Mouse (Mus musculus): ENCODE measurements at regions not wholly inside any gene's neighbourhood (a gene's known extent, or its start where the extent isn't known, plus 50 kb on each side); places are given as distances from the start of the nearest gene placed in this dataset.

DNA sequence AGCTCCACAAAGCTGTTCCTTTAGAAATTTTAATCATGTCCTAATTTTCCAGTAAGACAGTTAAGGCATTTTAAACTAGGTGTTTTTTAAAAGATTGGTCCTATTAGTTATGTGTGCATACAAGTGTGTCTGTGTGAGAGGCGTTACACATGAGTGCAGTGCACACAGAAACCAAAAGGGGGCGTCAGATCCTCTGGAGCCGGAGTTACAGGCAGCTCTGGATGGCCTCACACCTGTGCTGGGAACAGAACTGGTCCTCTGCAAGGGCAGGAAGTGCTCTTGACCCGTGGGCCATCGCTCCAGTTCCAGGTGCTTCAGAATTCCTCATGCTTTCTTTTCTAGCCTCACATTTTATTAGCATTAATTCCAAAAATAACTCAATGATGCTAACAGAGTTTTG is 122.3 kb downstream of the Kctd15 start:
- Histone ChIP-seq H3K27ac (ENCODE audit: low read depth, low read length) (no peak overlapping the region), H3K4me2 (replicated peaks; ENCODE audit: low read depth) (no peak overlapping the region), H3K9ac (ENCODE audit: low read depth, low read length) (no peak overlapping the region), H3K27me3 (replicated peaks; ENCODE audit: control insufficient read depth, insufficient read depth, low read length) (no peaks in the 10 kb centered on the region), H3K36me3 (ENCODE audit: control insufficient read depth, insufficient read depth) (no peaks in the 10 kb centered on the region), H3K9me3 (ENCODE audit: control insufficient read depth) (no peaks in the 10 kb centered on the region), H3K4me1 (replicated peaks; ENCODE audit: control insufficient read depth, insufficient read depth, low read length) (no peaks in the 10 kb centered on the region), H3K4me3 (ENCODE audit: low read depth, low read length) (no peak overlapping the region)
- 71% methylated on average over 5 of the region's 5 CpGs for WGBS
- no peak for ATAC-seq
- TF ChIP-seq CTCF (IDR thresholded peaks at IDR 0.05; ENCODE audit: low read depth): no peak

DNA sequence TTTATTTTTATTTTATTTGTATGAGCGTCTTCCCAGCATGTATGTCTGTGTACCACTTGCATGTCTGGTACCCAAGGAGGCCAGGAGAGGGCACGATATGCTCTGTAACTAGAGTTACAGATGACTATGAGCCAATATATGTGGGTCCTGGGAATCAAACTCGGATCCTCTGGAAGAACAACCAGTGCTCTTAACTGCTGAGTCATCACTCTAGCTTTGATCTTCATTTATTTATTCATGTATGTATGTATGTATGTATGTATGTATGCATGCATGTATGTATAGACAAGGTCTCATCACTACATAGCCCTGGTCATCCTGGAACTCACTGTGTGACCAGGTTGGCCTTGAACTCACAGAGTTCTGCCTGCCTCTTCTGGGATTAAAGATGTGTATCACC is 124.9 kb downstream of the Kctd15 start:
- no peak for TF ChIP-seq CTCF (IDR thresholded peaks at IDR 0.05; ENCODE audit: low read depth)
- Histone ChIP-seq H3K4me3 (ENCODE audit: low read depth, low read length) (no peak overlapping the region), H3K4me2 (replicated peaks; ENCODE audit: low read depth) (no peak overlapping the region), H3K9me3 (ENCODE audit: control insufficient read depth) (no peaks in the 10 kb centered on the region), H3K27me3 (replicated peaks; ENCODE audit: control insufficient read depth, insufficient read depth, low read length) (no peaks in the 10 kb centered on the region), H3K9ac (ENCODE audit: low read depth, low read length) (no peak overlapping the region), H3K4me1 (replicated peaks; ENCODE audit: control insufficient read depth, insufficient read depth, low read length) (no peaks in the 10 kb centered on the region), H3K36me3 (ENCODE audit: control insufficient read depth, insufficient read depth) (no peaks in the 10 kb centered on the region), H3K27ac (ENCODE audit: low read depth, low read length) (no peak overlapping the region)
- 83% methylated on average over 3 of the region's 3 CpGs for WGBS
- no peak for ATAC-seq

DNA sequence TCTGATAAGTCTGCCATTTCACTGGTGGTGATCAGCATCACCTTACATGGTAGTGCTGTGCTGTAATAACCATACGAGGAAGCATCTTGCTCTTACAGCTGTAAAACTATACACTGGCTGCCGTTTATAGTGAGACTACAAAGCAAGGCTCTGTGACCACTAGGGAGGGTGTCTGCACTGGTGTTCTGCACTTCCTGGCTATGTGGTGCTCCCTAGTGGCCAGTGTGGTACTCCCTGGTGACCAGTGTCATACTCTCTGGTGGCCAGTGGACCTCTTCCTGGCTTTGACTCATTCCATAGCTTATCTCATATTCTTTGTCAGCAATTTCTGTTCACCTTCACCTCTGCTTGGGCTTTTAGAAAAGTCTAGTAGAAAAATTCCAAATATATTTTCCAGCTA is 114.7 kb upstream of the Lsm14a start:
- Histone ChIP-seq H3K4me3 (ENCODE audit: low read depth, low read length) (no peak overlapping the region), H3K4me1 (replicated peaks; ENCODE audit: control insufficient read depth, insufficient read depth, low read length) (no peaks in the 10 kb centered on the region), H3K36me3 (ENCODE audit: control insufficient read depth, insufficient read depth) (no peaks in the 10 kb centered on the region), H3K9me3 (ENCODE audit: control insufficient read depth) (no peaks in the 10 kb centered on the region), H3K9ac (ENCODE audit: low read depth, low read length) (no peak overlapping the region), H3K27me3 (replicated peaks; ENCODE audit: control insufficient read depth, insufficient read depth, low read length) (no peaks in the 10 kb centered on the region), H3K27ac (ENCODE audit: low read depth, low read length) (no peak overlapping the region), H3K4me2 (replicated peaks; ENCODE audit: low read depth) (no peak overlapping the region)
- TF ChIP-seq CTCF (IDR thresholded peaks at IDR 0.05; ENCODE audit: low read depth): peak; percentile 43
- WGBS: 59% methylated on average over 2 of the region's 2 CpGs
- no peak for ATAC-seq

DNA sequence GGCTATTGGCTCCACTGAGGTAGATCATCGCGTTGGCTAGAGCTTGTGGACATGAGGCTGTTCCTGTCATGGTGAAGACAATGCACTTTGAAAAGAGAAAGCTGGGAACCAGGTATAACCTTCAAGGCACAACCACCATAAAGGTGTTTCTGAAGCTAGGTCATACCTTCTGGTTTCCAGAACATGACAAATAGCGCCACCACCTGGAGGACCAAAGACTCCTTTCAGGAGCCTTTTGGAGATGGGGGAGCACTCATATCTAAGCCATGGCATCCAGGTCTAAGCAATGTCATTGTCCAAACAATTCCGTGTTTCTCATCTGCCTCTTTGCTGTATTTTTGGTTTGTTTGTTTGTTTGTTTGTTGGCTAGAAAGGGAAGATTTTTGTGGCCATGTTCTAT is 113.7 kb upstream of the Lsm14a start:
- no peak for ATAC-seq
- no peaks in the 10 kb centered on the region for H3K27me3 ChIP-seq (replicated peaks; ENCODE audit: control insufficient read depth, insufficient read depth, low read length)
- H3K27ac ChIP-seq (ENCODE audit: low read depth, low read length): no peak overlapping the region
- TF ChIP-seq CTCF (IDR thresholded peaks at IDR 0.05; ENCODE audit: low read depth): no peak
- H3K4me1 ChIP-seq (replicated peaks; ENCODE audit: control insufficient read depth, insufficient read depth, low read length): no peaks in the 10 kb centered on the region
- H3K9ac ChIP-seq (ENCODE audit: low read depth, low read length): no peak overlapping the region
- no peaks in the 10 kb centered on the region for H3K36me3 ChIP-seq (ENCODE audit: control insufficient read depth, insufficient read depth)
- WGBS: 64% methylated on average over 4 of the region's 4 CpGs
- H3K9me3 ChIP-seq (ENCODE audit: control insufficient read depth): no peaks in the 10 kb centered on the region
- no peak overlapping the region for H3K4me2 ChIP-seq (replicated peaks; ENCODE audit: low read depth)
- no peak overlapping the region for H3K4me3 ChIP-seq (ENCODE audit: low read depth, low read length)

DNA sequence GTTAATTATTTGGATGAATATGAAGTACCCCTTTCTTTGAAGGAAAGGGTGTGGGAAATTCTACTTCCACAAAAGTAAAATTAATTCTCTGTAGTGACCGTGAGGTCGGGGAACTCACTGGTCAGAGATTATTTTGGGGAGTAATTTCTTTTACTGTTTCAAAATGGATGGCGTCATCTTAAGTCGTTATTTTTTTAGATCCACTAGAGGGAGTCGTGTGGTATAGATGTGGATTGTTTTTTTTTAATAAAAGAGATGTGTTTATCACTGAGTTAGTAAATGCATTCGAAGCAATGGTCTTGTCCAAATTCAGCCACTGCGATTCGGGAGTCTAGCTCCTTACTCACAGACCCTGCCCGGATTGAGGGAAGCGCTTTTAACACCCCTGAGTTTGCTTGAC is 100.8 kb upstream of the Lsm14a start:
- ATAC-seq: no peak
- Histone ChIP-seq H3K27ac (ENCODE audit: low read depth, low read length) (no peak overlapping the region), H3K36me3 (ENCODE audit: control insufficient read depth, insufficient read depth) (no peaks in the 10 kb centered on the region), H3K4me1 (replicated peaks; ENCODE audit: control insufficient read depth, insufficient read depth, low read length) (no peaks in the 10 kb centered on the region), H3K4me2 (replicated peaks; ENCODE audit: low read depth) (no peak overlapping the region), H3K4me3 (ENCODE audit: low read depth, low read length) (no peak overlapping the region), H3K9me3 (ENCODE audit: control insufficient read depth) (no peaks in the 10 kb centered on the region), H3K9ac (ENCODE audit: low read depth, low read length) (no peak overlapping the region), H3K27me3 (replicated peaks; ENCODE audit: control insufficient read depth, insufficient read depth, low read length) (no peaks in the 10 kb centered on the region)
- TF ChIP-seq CTCF (IDR thresholded peaks at IDR 0.05; ENCODE audit: low read depth): peak; percentile 41
- WGBS: 65% methylated on average over 10 of the region's 10 CpGs

DNA sequence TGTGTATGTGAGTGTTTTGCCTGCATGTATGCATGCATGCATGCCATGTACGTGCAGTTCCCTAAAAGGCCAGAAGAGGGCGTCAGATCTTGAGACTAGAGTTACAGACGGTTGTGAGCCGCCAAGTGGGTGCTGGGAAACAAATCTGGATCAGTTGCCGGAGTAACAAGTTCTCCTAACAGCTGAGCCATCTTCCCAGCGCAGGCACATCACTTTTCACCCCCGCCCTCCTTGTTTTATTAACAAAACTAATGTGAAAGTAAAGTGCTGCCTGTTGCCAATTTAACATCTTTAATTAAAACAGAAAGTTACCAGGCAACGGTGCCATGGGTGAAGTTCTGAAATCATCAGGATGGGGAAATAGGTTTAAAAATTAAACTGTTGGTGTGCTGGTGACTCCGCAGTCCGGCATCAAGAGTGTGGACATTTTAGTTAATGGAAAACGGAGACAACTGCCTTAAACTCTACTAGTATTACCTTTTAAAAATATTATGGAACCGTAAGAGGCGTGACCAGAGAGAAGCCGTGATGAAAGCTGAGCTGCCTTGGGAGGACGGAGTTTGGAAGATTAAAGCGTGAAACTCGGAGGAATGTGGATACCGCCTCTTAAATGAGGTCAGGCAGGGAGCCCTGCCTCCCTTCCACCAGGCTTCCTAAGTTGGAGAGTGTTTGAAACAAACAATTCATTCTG is 91.9 kb upstream of the Lsm14a start:
- Histone ChIP-seq H3K4me1 (replicated peaks; ENCODE audit: control insufficient read depth, insufficient read depth, low read length) (no peaks in the 10 kb centered on the region), H3K36me3 (ENCODE audit: control insufficient read depth, insufficient read depth) (no peaks in the 10 kb centered on the region), H3K4me3 (ENCODE audit: low read depth, low read length) (no peak overlapping the region), H3K9ac (ENCODE audit: low read depth, low read length) (no peak overlapping the region), H3K4me2 (replicated peaks; ENCODE audit: low read depth) (no peak overlapping the region), H3K9me3 (ENCODE audit: control insufficient read depth) (no peaks in the 10 kb centered on the region), H3K27ac (ENCODE audit: low read depth, low read length) (no peak overlapping the region), H3K27me3 (replicated peaks; ENCODE audit: control insufficient read depth, insufficient read depth, low read length) (no peaks in the 10 kb centered on the region)
- WGBS: 62% methylated on average over 18 of the region's 18 CpGs
- peak; percentile 44 for TF ChIP-seq CTCF (IDR thresholded peaks at IDR 0.05; ENCODE audit: low read depth)
- no peak for ATAC-seq

DNA sequence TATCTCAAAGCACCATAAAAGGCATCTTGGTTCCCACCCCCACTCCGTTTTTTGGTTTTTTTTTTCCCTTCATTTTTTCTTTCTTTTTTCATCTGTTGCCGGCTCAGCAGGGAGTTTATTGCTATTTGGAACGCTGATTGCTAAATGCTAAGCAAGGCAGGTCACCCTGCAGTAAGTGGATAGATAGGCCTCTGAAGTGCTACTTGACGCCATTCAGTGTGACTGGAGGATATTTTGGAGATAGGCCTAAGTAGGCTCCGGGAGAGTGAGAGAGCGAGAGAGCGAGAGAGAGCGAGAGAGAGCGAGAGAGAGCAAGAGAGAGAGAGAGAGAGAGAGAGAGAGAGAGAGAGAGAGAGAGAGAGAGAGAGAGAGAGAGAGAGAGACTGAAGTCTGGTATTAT is 90.3 kb upstream of the Lsm14a start:
- TF ChIP-seq CTCF (IDR thresholded peaks at IDR 0.05; ENCODE audit: low read depth): no peak
- no peaks in the 10 kb centered on the region for H3K36me3 ChIP-seq (ENCODE audit: control insufficient read depth, insufficient read depth)
- no peaks in the 10 kb centered on the region for H3K9me3 ChIP-seq (ENCODE audit: control insufficient read depth)
- H3K27me3 ChIP-seq (replicated peaks; ENCODE audit: control insufficient read depth, insufficient read depth, low read length): no peaks in the 10 kb centered on the region
- H3K9ac ChIP-seq (ENCODE audit: low read depth, low read length): no peak overlapping the region
- H3K4me3 ChIP-seq (ENCODE audit: low read depth, low read length): no peak overlapping the region
- 58% methylated on average over 8 of the region's 9 CpGs for WGBS
- H3K4me2 ChIP-seq (replicated peaks; ENCODE audit: low read depth): no peak overlapping the region
- H3K27ac ChIP-seq (ENCODE audit: low read depth, low read length): no peak overlapping the region
- ATAC-seq: no peak
- no peaks in the 10 kb centered on the region for H3K4me1 ChIP-seq (replicated peaks; ENCODE audit: control insufficient read depth, insufficient read depth, low read length)
